Mouse (Mus musculus): Measurements from ENCODE around the gene Scyl3.

GRCm38 (mm10) chr1:163994721-163995608 lies 66.1 kb downstream of the Scyl3 start, which contains the start of the genes BC055324 and Mettl18:
- peak; percentile 67 for TF ChIP-seq CTCF (IDR thresholded peaks at IDR 0.05)
- no peak for TF ChIP-seq EP300 (IDR thresholded peaks at IDR 0.05)
